Mouse (Mus musculus) megakaryocyte-erythroid progenitor cell, adult 5-6 weeks (primary cell): Measurements from ENCODE around the gene 4930452B06Rik. TPM values are rescaled to one million over a fixed set of nuclear protein-coding genes. Genes with fewer than 3 reads are reported as not detected.

ENCODE experiments used
- ATAC-seq: replicated peaks from 2 replicates; pipeline ENCODE4 v1.8.0; 2016; ENCODE audit warnings: mild to moderate bottlenecking, inconsistent platforms; ENCODE audit not compliant: severe bottlenecking, poor library complexity, low FRiP score, low TSS enrichment
- total RNA-seq, 2 experiments: library from RNA; stranded (forward) in 1 of 2; stranded (reverse) in 1 of 2; fragments of 200-1000, 215-1000 nt in 1 of 2; fragments of >200 nt in 1 of 2; fragmentation: Nextera tagmentation in 1 of 2; gene quantifications; 2 replicates each; pipeline ENCODE4 v1.2.3; 2014 to 2017

Gene 4930452B06Rik
- total RNA-seq, 2 experiments from 2014 or later: not detected

DNA sequence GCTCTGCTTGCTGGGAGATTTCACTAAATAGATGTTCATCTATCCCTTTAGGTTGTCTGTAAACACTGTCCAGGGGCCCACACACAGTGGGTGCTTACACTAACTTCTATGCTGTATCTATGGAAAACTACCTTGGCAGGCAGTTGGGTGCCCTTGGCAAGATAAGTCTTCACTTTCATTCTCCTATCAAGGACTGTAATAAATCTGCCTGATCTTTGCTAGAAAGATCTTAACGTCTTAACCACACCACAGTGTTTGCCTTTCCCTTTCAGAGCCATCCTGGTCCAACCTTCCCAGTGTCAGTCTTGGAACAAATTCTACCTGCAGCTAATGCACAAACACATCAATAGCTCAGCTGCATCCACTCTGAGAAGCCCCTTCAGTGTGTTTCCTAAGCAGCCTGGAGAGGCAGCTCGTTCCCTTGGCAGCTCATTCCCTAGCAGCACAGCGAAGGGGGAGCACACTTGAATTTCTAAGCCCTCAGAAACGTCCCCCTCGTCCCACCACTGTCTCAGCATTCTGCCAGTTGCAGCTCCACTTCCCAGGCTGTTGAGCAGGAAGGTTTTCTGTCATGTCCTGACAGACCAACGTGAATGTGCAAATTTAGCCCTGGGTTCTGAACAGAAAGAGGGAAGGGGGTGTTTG lies 273.7 kb downstream of the 4930452B06Rik start:
- no peak for ATAC-seq
